Mouse (Mus musculus): ENCODE data around the gene Fam205c. TPM values are rescaled to one million over a fixed set of nuclear protein-coding genes. Genes with fewer than 3 reads are reported as not detected.

The Fam205c gene
- polyA plus RNA-seq, 2 experiments, result not detected

Other genes with a start within 250 kb of the Fam205c start
- gene Gm2564, start 244.5 kb downstream of the Fam205c start, polyA plus RNA-seq (2012; rRNA removed), result 0.16 and 0.36 TPM in 2 replicates
- 0.37 TPM in 1 of 2 replicates, not detected in the other for gene Gm2564, start 244.5 kb downstream of the Fam205c start, polyA plus RNA-seq (2014; fragmentation: Nextera tagmentation; extraction: Ambion mirVana)
- gene Ccl27b, start 219.0 kb downstream of the Fam205c start, polyA plus RNA-seq (2012; rRNA removed), result 0.59 TPM in 1 of 2 replicates, not detected in the other
- not detected in 2 replicates for gene Ccl27b, start 219.0 kb downstream of the Fam205c start, polyA plus RNA-seq (2014; fragmentation: Nextera tagmentation; extraction: Ambion mirVana)
- 0.10 and 0.23 TPM in 2 replicates for gene Il11ra2, start 212.3 kb downstream of the Fam205c start, polyA plus RNA-seq (2012; rRNA removed)
- 0.19 TPM in 1 of 2 replicates, not detected in the other for gene Il11ra2, start 212.3 kb downstream of the Fam205c start, polyA plus RNA-seq (2014; fragmentation: Nextera tagmentation; extraction: Ambion mirVana)
- 0.11 and 0.14 TPM in 2 replicates for gene 4930578G10Rik, start 138.7 kb downstream of the Fam205c start, polyA plus RNA-seq (2012; rRNA removed)
- 0.33 TPM in 1 of 2 replicates, not detected in the other for gene 4930578G10Rik, start 138.7 kb downstream of the Fam205c start, polyA plus RNA-seq (2014; fragmentation: Nextera tagmentation; extraction: Ambion mirVana)
- not detected in 2 replicates for gene Ccl19, start 117.7 kb downstream of the Fam205c start, polyA plus RNA-seq (2012; rRNA removed)
- not detected in 2 replicates for gene Ccl19, start 117.7 kb downstream of the Fam205c start, polyA plus RNA-seq (2014; fragmentation: Nextera tagmentation; extraction: Ambion mirVana)
- gene Ccl21a, start 100.2 kb downstream of the Fam205c start, polyA plus RNA-seq (2012; rRNA removed), result 28.7 and 29.5 TPM in 2 replicates
- 60.6 and 72.6 TPM in 2 replicates for gene Ccl21a, start 100.2 kb downstream of the Fam205c start, polyA plus RNA-seq (2014; fragmentation: Nextera tagmentation; extraction: Ambion mirVana)
- gene Fam205a1, start 20.3 kb downstream of the Fam205c start, polyA plus RNA-seq (2012; rRNA removed), result not detected in 2 replicates
- 0.06 TPM in 2 replicates for gene Fam205a1, start 20.3 kb downstream of the Fam205c start, polyA plus RNA-seq (2014; fragmentation: Nextera tagmentation; extraction: Ambion mirVana)
- 0.01 TPM in 1 of 2 replicates, not detected in the other for gene Gm12394, start 17.5 kb downstream of the Fam205c start, polyA plus RNA-seq (2012; rRNA removed)
- 0.21 and 0.23 TPM in 2 replicates for gene Gm12394, start 17.5 kb downstream of the Fam205c start, polyA plus RNA-seq (2014; fragmentation: Nextera tagmentation; extraction: Ambion mirVana)
- gene Phf24, start 42.4 kb upstream of the Fam205c start, polyA plus RNA-seq (2012; rRNA removed), result 2.4 and 2.7 TPM in 2 replicates
- gene Phf24, start 42.4 kb upstream of the Fam205c start, polyA plus RNA-seq (2014; fragmentation: Nextera tagmentation; extraction: Ambion mirVana), result 1.1 and 1.2 TPM in 2 replicates
- 16.9 and 17.4 TPM in 2 replicates for gene Dnajb5, start 75.6 kb upstream of the Fam205c start, polyA plus RNA-seq (2012; rRNA removed)
- 7.4 and 7.6 TPM in 2 replicates for gene Dnajb5, start 75.6 kb upstream of the Fam205c start, polyA plus RNA-seq (2014; fragmentation: Nextera tagmentation; extraction: Ambion mirVana)
- not detected in 2 replicates for gene 1700022I11Rik, start 95.4 kb upstream of the Fam205c start, polyA plus RNA-seq (2012; rRNA removed)
- 0.45 and 0.48 TPM in 2 replicates for gene 1700022I11Rik, start 95.4 kb upstream of the Fam205c start, polyA plus RNA-seq (2014; fragmentation: Nextera tagmentation; extraction: Ambion mirVana)
- gene Vcp, start 126.3 kb upstream of the Fam205c start, polyA plus RNA-seq (2012; rRNA removed), result 194 and 248 TPM in 2 replicates
- gene Vcp, start 126.3 kb upstream of the Fam205c start, polyA plus RNA-seq (2014; fragmentation: Nextera tagmentation; extraction: Ambion mirVana), result 468 and 501 TPM in 2 replicates
- gene Fancg, start 136.3 kb upstream of the Fam205c start, polyA plus RNA-seq (2012; rRNA removed), result 31.3 and 33.6 TPM in 2 replicates
- gene Fancg, start 136.3 kb upstream of the Fam205c start, polyA plus RNA-seq (2014; fragmentation: Nextera tagmentation; extraction: Ambion mirVana), result 20.1 and 20.4 TPM in 2 replicates
- gene Pigo, start 151.6 kb upstream of the Fam205c start, polyA plus RNA-seq (2012; rRNA removed), result 33.4 and 44.3 TPM in 2 replicates
- gene Pigo, start 151.6 kb upstream of the Fam205c start, polyA plus RNA-seq (2014; fragmentation: Nextera tagmentation; extraction: Ambion mirVana), result 17.6 and 22.1 TPM in 2 replicates
- gene Stoml2, start 157.5 kb upstream of the Fam205c start, polyA plus RNA-seq (2012; rRNA removed), result 156 and 171 TPM in 2 replicates
- gene Stoml2, start 157.5 kb upstream of the Fam205c start, polyA plus RNA-seq (2014; fragmentation: Nextera tagmentation; extraction: Ambion mirVana), result 316 and 318 TPM in 2 replicates
- gene Fam214b, start 172.0 kb upstream of the Fam205c start, polyA plus RNA-seq (2012; rRNA removed), result 22.1 and 24.1 TPM in 2 replicates
- 9.5 and 11.6 TPM in 2 replicates for gene Fam214b, start 172.0 kb upstream of the Fam205c start, polyA plus RNA-seq (2014; fragmentation: Nextera tagmentation; extraction: Ambion mirVana)
- gene Unc13b, start 184.7 kb upstream of the Fam205c start, polyA plus RNA-seq (2012; rRNA removed), result 6.7 and 7.2 TPM in 2 replicates
- 2.4 and 2.5 TPM in 2 replicates for gene Unc13b, start 184.7 kb upstream of the Fam205c start, polyA plus RNA-seq (2014; fragmentation: Nextera tagmentation; extraction: Ambion mirVana)

All from limb, embryonic 14.5 days (tissue).